Mouse (Mus musculus): ENCODE results near the gene Calm1. TPM values are rescaled to one million over a fixed set of nuclear protein-coding genes. Genes with fewer than 3 reads are reported as not detected.

Gene Calm1
- polyA plus RNA-seq, 1 experiment from 2014 or later: 2,106 TPM

DNA sequence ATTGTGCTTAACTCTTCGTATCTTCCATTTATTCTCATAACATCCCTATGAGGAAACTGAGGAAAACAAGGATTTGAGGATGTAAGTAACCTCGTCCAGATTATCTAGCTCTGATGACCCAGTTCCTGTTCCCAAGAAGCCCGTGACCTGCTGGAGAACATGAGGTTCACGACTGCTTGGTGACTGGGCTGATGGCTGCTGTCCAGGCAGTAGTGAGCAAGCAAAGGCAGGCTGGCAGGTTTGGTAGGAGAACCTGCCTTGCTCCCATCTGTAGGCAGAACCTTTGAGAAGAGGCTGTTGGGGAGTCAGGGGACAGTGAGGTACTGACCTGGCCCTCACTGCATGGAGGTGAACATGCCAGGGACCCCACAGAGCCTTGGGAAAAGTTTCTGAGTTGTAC is 26.0 kb downstream of the Calm1 start:
- DNase-seq (ENCODE audit: low spot score) (no peak), ATAC-seq (no peak)
- Histone ChIP-seq H3K9ac (replicated peaks; ENCODE audit: low read depth) (no peak overlapping the region), H3K9me3 (ENCODE audit: low read length) (no peaks in the 10 kb centered on the region), H3K4me3 (ENCODE audit: low read depth, low read length) (no peak overlapping the region), H3K36me3 (ENCODE audit: insufficient read depth, low read length) (no peaks in the 10 kb centered on the region), H3K4me1 (ENCODE audit: insufficient read depth, low read depth, low read length) (no peaks in the 10 kb centered on the region), H3K27ac (ENCODE audit: low read length) (no peak overlapping the region), H3K4me2 (replicated peaks; ENCODE audit: low read depth, low read length) (no peak overlapping the region), H3K27me3 (replicated peaks; ENCODE audit: insufficient read depth, low read length) (no peaks in the 10 kb centered on the region)
- no peak for TF ChIP-seq CTCF (IDR thresholded peaks at IDR 0.05)
- no peak for TF ChIP-seq EP300 (IDR thresholded peaks at IDR 0.05)
- WGBS: 77% methylated on average over 4 of the region's 4 CpGs

GRCm38 (mm10) chr12:100226073-100226472 is 26.8 kb downstream of the Calm1 start:
- Histone ChIP-seq H3K4me1 (ENCODE audit: insufficient read depth, low read depth, low read length) (no peaks in the 10 kb centered on the region), H3K36me3 (ENCODE audit: insufficient read depth, low read length) (no peaks in the 10 kb centered on the region)
- 57% methylated on average over 5 of the region's 5 CpGs for WGBS

GRCm38 (mm10) chr12:100226621-100227020 is 27.4 kb downstream of the Calm1 start:
- H3K9me3 ChIP-seq (ENCODE audit: low read length): no peaks in the 10 kb centered on the region
- no peaks in the 10 kb centered on the region for H3K36me3 ChIP-seq (ENCODE audit: insufficient read depth, low read length)
- no peak overlapping the region for H3K4me2 ChIP-seq (replicated peaks; ENCODE audit: low read depth, low read length)
- no peak overlapping the region for H3K4me3 ChIP-seq (ENCODE audit: low read depth, low read length)
- H3K9ac ChIP-seq (replicated peaks; ENCODE audit: low read depth): no peak overlapping the region
- no peaks in the 10 kb centered on the region for H3K27me3 ChIP-seq (replicated peaks; ENCODE audit: insufficient read depth, low read length)
- ATAC-seq (no peak), DNase-seq (ENCODE audit: low spot score) (no peak)
- no peaks in the 10 kb centered on the region for H3K4me1 ChIP-seq (ENCODE audit: insufficient read depth, low read depth, low read length)
- H3K27ac ChIP-seq (ENCODE audit: low read length): no peak overlapping the region
- no peak for TF ChIP-seq EP300 (IDR thresholded peaks at IDR 0.05)
- TF ChIP-seq CTCF (IDR thresholded peaks at IDR 0.05): no peak
- 74% methylated on average over 8 of the region's 8 CpGs for WGBS

More at GRCm38 (mm10) chr12:100226073-100226472, 26.8 kb downstream of the Calm1 start:
- Histone ChIP-seq H3K4me2 (replicated peaks; ENCODE audit: low read depth, low read length) (no peak overlapping the region), H3K9me3 (ENCODE audit: low read length) (no peaks in the 10 kb centered on the region), H3K27ac (ENCODE audit: low read length) (no peak overlapping the region), H3K9ac (replicated peaks; ENCODE audit: low read depth) (no peak overlapping the region), H3K4me3 (ENCODE audit: low read depth, low read length) (no peak overlapping the region), H3K27me3 (replicated peaks; ENCODE audit: insufficient read depth, low read length) (no peaks in the 10 kb centered on the region)
- TF ChIP-seq CTCF (IDR thresholded peaks at IDR 0.05) (no peak), EP300 (IDR thresholded peaks at IDR 0.05) (no peak)
- DNase-seq (ENCODE audit: low spot score) (no peak), ATAC-seq (no peak)

- no peak overlapping the region for H3K4me2 ChIP-seq (replicated peaks; ENCODE audit: low read depth, low read length)
Observed at GRCm38 (mm10) chr12:100228041-100228725, 28.9 kb downstream of the Calm1 start.

DNA sequence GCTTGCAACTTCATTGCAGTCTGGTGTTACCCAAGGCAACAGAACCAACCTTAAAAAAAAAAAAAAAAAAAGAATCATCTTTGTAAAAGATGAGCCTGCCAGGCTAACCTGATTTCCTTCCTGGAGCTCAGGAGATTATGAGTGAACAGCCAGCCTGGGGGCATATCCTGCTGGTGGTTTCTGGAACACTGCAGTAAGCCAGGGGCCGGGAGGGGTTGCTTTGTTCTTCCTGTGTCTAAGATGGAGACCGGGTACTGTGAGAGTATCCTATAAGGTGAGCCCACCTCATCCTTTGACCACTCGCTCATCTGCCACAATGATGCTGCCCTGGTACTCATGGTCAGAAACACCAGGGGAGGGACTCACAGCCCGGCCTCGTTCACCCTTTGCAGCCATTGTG is 35.0 kb downstream of the Calm1 start:
- DNase-seq (ENCODE audit: low spot score) (no peak), ATAC-seq (no peak)
- TF ChIP-seq CTCF (IDR thresholded peaks at IDR 0.05) (no peak), EP300 (IDR thresholded peaks at IDR 0.05) (no peak)
- H3K36me3 ChIP-seq (ENCODE audit: insufficient read depth, low read length): no peaks in the 10 kb centered on the region
- no peak overlapping the region for H3K4me3 ChIP-seq (ENCODE audit: low read depth, low read length)
- H3K9me3 ChIP-seq (ENCODE audit: low read length): no peaks in the 10 kb centered on the region
- no peak overlapping the region for H3K27ac ChIP-seq (ENCODE audit: low read length)
- H3K27me3 ChIP-seq (replicated peaks; ENCODE audit: insufficient read depth, low read length): no peaks in the 10 kb centered on the region
- H3K4me1 ChIP-seq (ENCODE audit: insufficient read depth, low read depth, low read length): no peaks in the 10 kb centered on the region
- no peak overlapping the region for H3K4me2 ChIP-seq (replicated peaks; ENCODE audit: low read depth, low read length)
- 81% methylated on average over 5 of the region's 5 CpGs for WGBS
- H3K9ac ChIP-seq (replicated peaks; ENCODE audit: low read depth): no peak overlapping the region

More at GRCm38 (mm10) chr12:100228041-100228725, 28.9 kb downstream of the Calm1 start:
- TF ChIP-seq CTCF (IDR thresholded peaks at IDR 0.05) (no peak), EP300 (IDR thresholded peaks at IDR 0.05) (no peak)
- Histone ChIP-seq H3K9ac (replicated peaks; ENCODE audit: low read depth) (no peak overlapping the region), H3K4me1 (ENCODE audit: insufficient read depth, low read depth, low read length) (no peaks in the 10 kb centered on the region), H3K36me3 (ENCODE audit: insufficient read depth, low read length) (no peaks in the 10 kb centered on the region), H3K9me3 (ENCODE audit: low read length) (no peaks in the 10 kb centered on the region), H3K27me3 (replicated peaks; ENCODE audit: insufficient read depth, low read length) (no peaks in the 10 kb centered on the region), H3K4me3 (ENCODE audit: low read depth, low read length) (no peak overlapping the region), H3K27ac (ENCODE audit: low read length) (no peak overlapping the region)
- ATAC-seq: no peak
- whole genome bisulfite sequencing: 44% methylated on average over 11 of the region's 11 CpGs
- no peak for DNase-seq (ENCODE audit: low spot score)

DNA sequence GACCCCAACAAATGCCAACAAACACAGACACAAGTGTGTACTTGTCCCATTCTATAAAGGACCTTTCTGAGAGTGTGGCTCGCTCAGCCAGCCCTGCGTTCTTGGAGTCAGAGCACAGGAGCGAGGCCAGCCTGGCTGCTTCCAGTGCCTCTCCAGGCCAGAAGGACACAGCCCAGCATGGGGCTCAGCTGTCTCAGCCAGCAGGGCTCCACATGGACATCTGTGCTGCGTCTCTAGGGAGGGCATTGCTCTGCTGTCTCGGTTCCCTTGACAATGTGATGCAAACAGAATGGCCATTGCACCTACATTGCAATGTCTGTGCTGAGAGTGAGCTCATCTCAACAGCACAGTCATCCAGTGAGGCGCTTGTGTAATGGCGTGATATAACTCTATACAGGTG is 35.7 kb downstream of the Calm1 start:
- no peak for DNase-seq (ENCODE audit: low spot score)
- ATAC-seq: no peak
- Histone ChIP-seq H3K27me3 (replicated peaks; ENCODE audit: insufficient read depth, low read length) (no peaks in the 10 kb centered on the region), H3K9ac (replicated peaks; ENCODE audit: low read depth) (no peak overlapping the region), H3K4me1 (ENCODE audit: insufficient read depth, low read depth, low read length) (no peaks in the 10 kb centered on the region), H3K4me3 (ENCODE audit: low read depth, low read length) (no peak overlapping the region), H3K27ac (ENCODE audit: low read length) (no peak overlapping the region), H3K4me2 (replicated peaks; ENCODE audit: low read depth, low read length) (no peak overlapping the region), H3K36me3 (ENCODE audit: insufficient read depth, low read length) (no peaks in the 10 kb centered on the region), H3K9me3 (ENCODE audit: low read length) (no peaks in the 10 kb centered on the region)
- WGBS: 65% methylated on average over 7 of the region's 7 CpGs
- TF ChIP-seq EP300 (IDR thresholded peaks at IDR 0.05): no peak
- no peak for TF ChIP-seq CTCF (IDR thresholded peaks at IDR 0.05)
